Mouse (Mus musculus) CH12.LX (cell line): ENCODE data around the gene Lcmt2.

Experiments used
- BHLHE40 ChIP-seq: IDR thresholded peaks from 2 replicates; pipeline ENCODE4 v1.6.1; 2011; ENCODE audit warnings: mild to moderate bottlenecking, low read depth, low read length, improper control_type of control experiment
- CTCF ChIP-seq, 2 experiments: IDR thresholded peaks in 1 of 2; conservative IDR thresholded peaks in 1 of 2; 2 replicates each; pipeline ENCODE4 v1.5.1; 2011 to 2012; ENCODE audit warnings: low read depth in 2 of 2, low read length in 2 of 2, improper control_type of control experiment in 1 of 2, inconsistent platforms in 1 of 2, mild to moderate bottlenecking in 1 of 2, moderate library complexity in 1 of 2
- ELF1 ChIP-seq: IDR thresholded peaks from 2 replicates; pipeline ENCODE4 v1.6.1; 2014; ENCODE audit warnings: low read depth, mild to moderate bottlenecking, inconsistent platforms, low read length, improper control_type of control experiment
- EP300 ChIP-seq: IDR thresholded peaks from 2 replicates; pipeline ENCODE4 v1.6.1; 2011; ENCODE audit warnings: low read length, improper control_type of control experiment
- ETS1 ChIP-seq: conservative IDR thresholded peaks from 2 replicates; pipeline ENCODE4 v1.6.1; 2012; ENCODE audit warnings: low read depth, mild to moderate bottlenecking, inconsistent platforms, low read length, improper control_type of control experiment, moderate library complexity
- JUND ChIP-seq: conservative IDR thresholded peaks from 2 replicates; pipeline ENCODE4 v1.6.1; 2011; ENCODE audit warnings: low read depth, low read length, improper control_type of control experiment
- MAFK ChIP-seq: IDR thresholded peaks from 2 replicates; pipeline ENCODE4 v1.6.1; 2011; ENCODE audit warnings: low read length, improper control_type of control experiment; ENCODE audit not compliant: insufficient replicate concordance
- MAX ChIP-seq: IDR thresholded peaks from 2 replicates; pipeline ENCODE4 v1.6.1; 2011; ENCODE audit warnings: low read length, improper control_type of control experiment
- MXI1 ChIP-seq: IDR thresholded peaks from 2 replicates; pipeline ENCODE4 v1.6.1; 2011; ENCODE audit warnings: mild to moderate bottlenecking, low read depth, low read length, improper control_type of control experiment
- MYC ChIP-seq: IDR thresholded peaks from 2 replicates; pipeline ENCODE4 v1.6.1; 2011; ENCODE audit warnings: low read depth, mild to moderate bottlenecking, improper control_type of control experiment, low read length
- UBTF ChIP-seq: IDR thresholded peaks from 2 replicates; pipeline ENCODE4 v1.6.1; 2012; ENCODE audit warnings: low read depth, mild to moderate bottlenecking, inconsistent platforms, low read length, improper control_type of control experiment, moderate library complexity
- ZNF384 ChIP-seq: IDR thresholded peaks from 2 replicates; pipeline ENCODE4 v1.6.1; 2012; ENCODE audit warnings: low read depth, low read length, improper control_type of control experiment, inconsistent platforms

GRCm38 (mm10) chr2:121085480-121086185, 54.8 kb downstream of the Lcmt2 start, which contains the start of gene Tgm5:
- TF ChIP-seq JUND (no peak), MAFK (no peak), MXI1 (no peak), MAX (no peak), UBTF (no peak), ELF1 (no peak), MYC (no peak), CTCF (conservative IDR thresholded peaks at IDR 0.05 in 1 of 2, IDR thresholded peaks at IDR 0.05 in 1 of 2; ENCODE audit: low read depth in 2 of 2, low read length in 2 of 2) (no peak), ETS1 (no peak), ZNF384 (no peak), BHLHE40 (no peak), EP300 (no peak)
